In genomic region chr17:24950671-24951070, GRCm38 (mm10) we compare ENCODE assay signal across 24 mouse cellular contexts. TPM values are rescaled to one million over a fixed set of nuclear protein-coding genes. Genes with fewer than 3 reads are reported as not detected.
DNase-seq lines count a peak whose midpoint lies in the region; ATAC-seq and TF ChIP-seq lines count a peak whose summit lies in the region.
"Had no signal": no experiment of that assay in that cellular context is flagged by ENCODE, and none has a peak within 500 bp of the region (broad histone marks: within the 10 kb centered on the region; RNA-seq: fewer than 3 reads in every experiment).

No protein-coding gene starts in this region.

- TF ChIP-seq CTCF in ES-Bruce4 (IDR thresholded peaks at IDR 0.05; ENCODE audit: low read depth, low read length) = no peak

- WGBS in liver, embryonic 16.5 days (ENCODE audit: insufficient replicate concordance) = 70% methylated on average over 2 of the region's 2 CpGs

- ATAC-seq in liver, embryonic 16.5 days (ENCODE audit: low read depth) = 0 out of 2 replicates have a peak, but pooled peaks have one; percentile 40
- no peak for ATAC-seq in activated CD4-positive, CD25-positive, alpha-beta regulatory T cell, adult 4 months
- ATAC-seq in inflammation-experienced regulatory T-cells, adult 6 months = no peak
- ATAC-seq: forebrain, embryonic 15.5 days; lung, postnatal 0 days had no signal

- TF ChIP-seq EP300 in ES-Bruce4 (IDR thresholded peaks at IDR 0.05; ENCODE audit: insufficient read depth, low read depth, low read length) = no peak

- H3K4me2 ChIP-seq in liver, embryonic 16.5 days (ENCODE audit: low read depth, low read length) = no peak overlapping the region
- H3K4me2 ChIP-seq: embryonic facial prominence, embryonic 12.5 days; forebrain, embryonic 15.5 days; hindbrain, embryonic 13.5 days; midbrain, embryonic 11.5 days; stomach, embryonic 15.5 days had no signal

- no peak for TF ChIP-seq POLR2A in ES-Bruce4 (IDR thresholded peaks at IDR 0.05; ENCODE audit: insufficient read depth, low read length)

- H3K36me3 ChIP-seq in ES-Bruce4 (ENCODE audit: control insufficient read depth, insufficient read depth, low read length, poor library complexity, severe bottlenecking) = peaks cover 67% of the 10 kb centered on the region
- peaks cover 24% of the 10 kb centered on the region for H3K36me3 ChIP-seq in liver, embryonic 16.5 days (ENCODE audit: control insufficient read depth, insufficient read depth)

- DNase-seq in R1 (ENCODE audit: low read depth, low spot score) (peak; percentile 19), liver (peak; percentile 31)
- DNase-seq in left cerebral cortex, postnatal 25 days (ENCODE audit: low spot score in 2 of 2) = no peak
- DNase-seq in cerebellum, adult 8-10 months = no peak
- DNase-seq: adrenal gland, postnatal 25 days; cerebellum, adult 11-12 months; cerebellum, postnatal 14 days; gastrocnemius, postnatal 25 days; heart, adult 2 months; heart, postnatal 36 days; kidney, postnatal 36 days; layer of hippocampus, postnatal 36 days; thymus, adult 2 months; thymus, postnatal 4 days had no signal

- intact Hi-C loops in left cerebral cortex, postnatal 25 days (cut with DNase I) = no loop called here

- H3K4me1 ChIP-seq in ES-Bruce4 (ENCODE audit: control insufficient read depth, insufficient read depth, low read length) = no peaks in the 10 kb centered on the region
- peaks cover 31% of the 10 kb centered on the region for H3K4me1 ChIP-seq in liver, embryonic 16.5 days (ENCODE audit: control insufficient read depth, low read depth, low read length)
- H3K4me1 ChIP-seq: forebrain, embryonic 15.5 days; hindbrain, embryonic 13.5 days had no signal

- H3K27ac ChIP-seq in ES-Bruce4 (ENCODE audit: insufficient read depth, low read length) = peak overlapping the region; percentile 84
- H3K27ac ChIP-seq in liver, embryonic 16.5 days (ENCODE audit: low read length) = no peak overlapping the region
- H3K27ac ChIP-seq: embryonic facial prominence, embryonic 12.5 days; forebrain, embryonic 15.5 days; heart, adult 2 months; hindbrain, embryonic 13.5 days had no signal

- H3K9me3 ChIP-seq in ES-Bruce4 (replicated peaks; ENCODE audit: control insufficient read depth, insufficient read depth, low read length, poor library complexity, severe bottlenecking) = no peaks in the 10 kb centered on the region
- H3K9me3 ChIP-seq in liver, embryonic 16.5 days (replicated peaks; ENCODE audit: control insufficient read depth, low read length) = no peaks in the 10 kb centered on the region
- H3K9me3 ChIP-seq: embryonic facial prominence, embryonic 12.5 days; forebrain, embryonic 15.5 days; hindbrain, embryonic 13.5 days; stomach, embryonic 15.5 days had no signal

- no peak overlapping the region for H3K9ac ChIP-seq in ES-Bruce4 (ENCODE audit: low read depth, poor library complexity, severe bottlenecking)
- H3K9ac ChIP-seq in liver, embryonic 16.5 days (ENCODE audit: low read depth, low read length) = no peak overlapping the region
- H3K9ac ChIP-seq: embryonic facial prominence, embryonic 12.5 days; forebrain, embryonic 15.5 days; hindbrain, embryonic 13.5 days; stomach, embryonic 15.5 days had no signal

- H3K27me3 ChIP-seq in ES-Bruce4 (ENCODE audit: control insufficient read depth, insufficient read depth, low read length, poor library complexity, severe bottlenecking) = no peaks in the 10 kb centered on the region
- no peaks in the 10 kb centered on the region for H3K27me3 ChIP-seq in liver, embryonic 16.5 days (ENCODE audit: control insufficient read depth, insufficient read depth, low read depth, low read length)
- H3K27me3 ChIP-seq: embryonic facial prominence, embryonic 12.5 days; forebrain, embryonic 15.5 days; hindbrain, embryonic 13.5 days; stomach, embryonic 15.5 days had no signal

- H3K4me3 ChIP-seq in ES-Bruce4 (ENCODE audit: low read depth, low read length) = no peak overlapping the region
- no peak overlapping the region for H3K4me3 ChIP-seq in liver, embryonic 16.5 days (ENCODE audit: low read depth, low read length)
- H3K4me3 ChIP-seq: embryonic facial prominence, embryonic 12.5 days; forebrain, embryonic 15.5 days; heart, adult 2 months; hindbrain, embryonic 13.5 days; stomach, embryonic 15.5 days had no signal

RNA-seq across cellular contexts. Expression of gene Jpt2, which starts 9.8 kb away (rescaled TPM):
- polyA plus RNA-seq in ES-Bruce4 (2011; ENCODE audit: insufficient read depth, insufficient read length, low read depth, missing spikeins) = 220 and 226 TPM in 2 replicates
- polyA plus RNA-seq in liver, embryonic 16.5 days (2015; fragmentation: Nextera tagmentation; extraction: Ambion mirVana) = 52.6 and 53.6 TPM in 2 replicates
- 10 to 100 TPM; 27.9 to 35.8 TPM for polyA plus RNA-seq in activated CD4-positive, CD25-positive, alpha-beta regulatory T cell, adult 4 months (2017; shearing (Covaris generic))
- 1 to 10 TPM; 5.5 to 5.6 TPM for total RNA-seq in left cerebral cortex, postnatal 25 days (2021)
- polyA plus RNA-seq in inflammation-experienced regulatory T-cells, adult 6 months (2017; shearing (Covaris generic)) = 10 to 100 TPM; 25.3 to 48.1 (median 32.1) TPM

RNA-seq across cellular contexts. Expression of gene Mapk8ip3, which starts 13.9 kb away (rescaled TPM):
- polyA plus RNA-seq in ES-Bruce4 (2011; ENCODE audit: insufficient read depth, insufficient read length, low read depth, missing spikeins) = 54.8 and 59.5 TPM in 2 replicates
- 9.5 and 11.6 TPM in 2 replicates for polyA plus RNA-seq in liver, embryonic 16.5 days (2015; fragmentation: Nextera tagmentation; extraction: Ambion mirVana)
- 10 to 100 TPM; 26.1 to 28.6 TPM for polyA plus RNA-seq in activated CD4-positive, CD25-positive, alpha-beta regulatory T cell, adult 4 months (2017; shearing (Covaris generic))
- total RNA-seq in left cerebral cortex, postnatal 25 days (2021) = 100 to 1,000 TPM; 345 to 372 TPM
- 10 to 100 TPM; 22.0 to 47.5 (median 34.9) TPM for polyA plus RNA-seq in inflammation-experienced regulatory T-cells, adult 6 months (2017; shearing (Covaris generic))

RNA-seq across cellular contexts. Expression of gene Nme3, which starts 54.4 kb away (rescaled TPM):
- 31.1 and 32.3 TPM in 2 replicates for polyA plus RNA-seq in ES-Bruce4 (2011; ENCODE audit: insufficient read depth, insufficient read length, low read depth, missing spikeins)
- polyA plus RNA-seq in liver, embryonic 16.5 days (2015; fragmentation: Nextera tagmentation; extraction: Ambion mirVana) = 46.7 and 54.0 TPM in 2 replicates
- polyA plus RNA-seq in activated CD4-positive, CD25-positive, alpha-beta regulatory T cell, adult 4 months (2017; shearing (Covaris generic)) = 10 to 100 TPM; 51.5 to 53.2 TPM
- total RNA-seq in left cerebral cortex, postnatal 25 days (2021) = 10 to 100 TPM; 47.4 to 47.5 TPM
- 10 to 100 TPM; 39.8 to 50.7 (median 45.7) TPM for polyA plus RNA-seq in inflammation-experienced regulatory T-cells, adult 6 months (2017; shearing (Covaris generic))

RNA-seq across cellular contexts. Expression of gene Mrps34, which starts 55.8 kb away (rescaled TPM):
- 29.9 and 35.5 TPM in 2 replicates for polyA plus RNA-seq in ES-Bruce4 (2011; ENCODE audit: insufficient read depth, insufficient read length, low read depth, missing spikeins)
- 48.9 and 50.7 TPM in 2 replicates for polyA plus RNA-seq in liver, embryonic 16.5 days (2015; fragmentation: Nextera tagmentation; extraction: Ambion mirVana)
- polyA plus RNA-seq in activated CD4-positive, CD25-positive, alpha-beta regulatory T cell, adult 4 months (2017; shearing (Covaris generic)) = 10 to 100 TPM; 77.7 to 87.5 TPM
- total RNA-seq in left cerebral cortex, postnatal 25 days (2021) = 10 to 100 TPM; 64.6 to 69.9 TPM
- polyA plus RNA-seq in inflammation-experienced regulatory T-cells, adult 6 months (2017; shearing (Covaris generic)) = 10 to 100 TPM; 68.7 to 85.6 (median 71.2) TPM

RNA-seq across cellular contexts. Expression of gene Eme2, which starts 55.8 kb away (rescaled TPM):
- 4.0 and 6.8 TPM in 2 replicates for polyA plus RNA-seq in ES-Bruce4 (2011; ENCODE audit: insufficient read depth, insufficient read length, low read depth, missing spikeins)
- 12.1 and 12.2 TPM in 2 replicates for polyA plus RNA-seq in liver, embryonic 16.5 days (2015; fragmentation: Nextera tagmentation; extraction: Ambion mirVana)
- 10 to 100 TPM; 12.8 to 26.0 TPM for polyA plus RNA-seq in activated CD4-positive, CD25-positive, alpha-beta regulatory T cell, adult 4 months (2017; shearing (Covaris generic))
- 10 to 100 TPM; 52.9 to 59.1 TPM for total RNA-seq in left cerebral cortex, postnatal 25 days (2021)
- 10 to 100 TPM; 16.4 to 26.2 (median 26.1) TPM for polyA plus RNA-seq in inflammation-experienced regulatory T-cells, adult 6 months (2017; shearing (Covaris generic))

Comparison
In these comparisons a context has a peak if more than half of its experiments do, and no peak if none do; other contexts are left out.
1. DNase-seq: peak in R1 (single experiment) and liver (single experiment); none in left cerebral cortex, postnatal 25 days (0 of 2) and cerebellum, adult 8-10 months (single experiment).